Mouse (Mus musculus) liver, adult (tissue): ENCODE measurements around the gene Snhg11.
A peak's percentile ranks its signal among the peaks of the same experiment; 100 is the strongest.

Experiments used
- GATA4 ChIP-seq: IDR thresholded peaks from 2 replicates; pipeline ENCODE4 v1.6.1; 2014; ENCODE audit warnings: mild to moderate bottlenecking, low read length; ENCODE audit not compliant: insufficient replicate concordance

Gene Snhg11

DNA sequence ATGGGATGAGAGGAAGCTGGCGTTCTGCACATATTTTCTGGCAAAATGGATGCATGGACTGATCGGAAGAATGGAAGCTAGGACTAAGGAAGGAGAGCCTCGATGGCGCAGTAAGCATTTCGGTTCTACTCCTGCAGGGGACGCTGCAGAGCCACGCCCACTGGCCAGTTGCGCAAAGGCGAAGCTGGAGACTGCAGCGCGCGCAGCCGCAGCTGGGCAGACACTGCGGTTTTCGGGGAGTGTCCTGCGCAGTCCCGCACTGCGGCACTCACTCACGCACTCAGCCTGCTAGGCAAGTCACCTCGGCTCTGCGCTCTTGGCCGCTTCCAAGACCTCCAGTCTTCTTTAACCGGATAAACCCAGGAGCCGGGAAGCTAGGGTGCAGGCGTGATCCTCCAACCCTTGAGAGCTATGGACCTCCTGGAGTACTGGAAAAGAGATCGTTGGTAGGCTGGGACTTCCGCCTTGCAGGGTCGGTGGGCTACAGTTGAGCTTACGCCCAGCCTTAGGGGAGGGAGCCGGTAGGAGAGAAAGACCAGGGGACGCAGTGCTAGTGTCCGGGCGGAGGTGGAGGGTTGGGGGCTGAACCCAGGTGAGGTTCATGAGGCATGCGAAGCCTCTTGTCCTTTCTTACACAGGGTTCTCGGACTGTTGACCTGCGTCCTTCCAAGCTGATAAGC lies at the start of gene Snhg11:
TSS of gene Snhg11 (plus strand) at position 196 of the 680 bp plus-strand sequence.
- no peak for TF ChIP-seq GATA4

DNA sequence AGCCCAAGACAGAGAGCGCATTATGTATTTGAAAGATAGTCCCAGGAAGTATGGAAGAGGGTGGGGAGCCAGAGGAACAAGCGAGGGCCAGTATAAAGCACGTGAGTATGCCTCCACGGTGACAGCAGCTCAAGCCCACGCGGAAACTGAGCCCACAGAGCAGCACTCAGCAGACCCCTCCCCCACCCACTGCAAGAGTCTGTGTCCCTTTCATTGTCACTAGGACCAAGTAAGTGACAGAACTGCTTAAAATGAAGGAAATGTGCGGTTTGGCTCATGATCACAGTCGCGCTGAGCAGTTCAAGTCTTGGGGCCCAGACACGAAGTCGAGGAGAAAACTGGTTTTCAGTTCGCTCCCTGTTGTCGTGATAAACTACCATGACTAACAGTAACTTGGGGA lies 41.1 kb upstream of the Snhg11 start:
- no peak for TF ChIP-seq GATA4

DNA sequence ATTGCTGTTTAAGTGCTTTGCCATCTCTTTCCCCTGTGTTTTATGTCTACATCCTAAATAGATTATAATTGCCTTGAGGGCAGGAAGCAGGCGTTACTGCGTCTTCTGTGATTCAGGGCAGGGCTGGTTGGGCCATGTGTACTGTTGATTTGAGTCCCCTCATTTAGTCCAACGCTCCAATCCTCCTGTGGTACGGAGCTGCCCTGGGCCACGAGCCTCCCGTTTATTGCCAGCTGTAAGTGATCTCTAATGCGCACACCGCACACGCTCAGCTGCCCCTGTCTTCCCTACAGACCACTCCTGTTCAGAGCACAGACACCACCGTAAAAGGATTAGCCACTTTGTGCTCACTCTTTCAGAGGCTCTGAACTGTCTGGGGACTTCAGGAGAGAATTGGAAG lies 37.7 kb upstream of the Snhg11 start:
- TF ChIP-seq GATA4: no peak

DNA sequence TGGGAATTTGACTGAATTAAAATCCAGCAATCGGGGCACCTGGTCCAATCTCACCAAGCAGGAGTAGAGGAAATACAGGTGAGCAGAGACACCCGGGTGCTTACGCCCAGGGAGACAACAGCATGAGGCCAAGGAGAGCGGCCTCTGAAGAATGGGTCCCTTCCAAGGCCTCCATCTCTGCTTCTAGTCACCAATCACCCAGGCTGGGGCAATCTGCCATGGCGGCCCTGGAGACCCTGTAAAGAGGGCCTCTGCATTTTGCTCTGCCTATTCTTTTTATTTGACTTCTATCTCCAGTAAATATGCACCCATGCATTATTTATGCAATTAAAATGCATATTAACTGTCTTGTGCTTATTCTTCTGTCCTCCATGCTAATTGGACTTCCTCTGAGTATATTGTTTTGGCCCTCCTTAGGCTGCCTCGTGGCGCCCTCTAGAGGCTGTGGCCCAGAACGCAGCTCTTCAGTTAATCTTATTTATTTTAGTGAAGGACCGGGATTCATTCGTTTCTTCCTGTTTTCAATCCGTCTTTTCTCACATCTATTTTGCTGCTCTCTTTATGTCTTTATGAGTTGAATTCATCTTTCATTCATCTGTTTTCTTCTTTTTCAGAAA lies 35.4 kb upstream of the Snhg11 start:
- TF ChIP-seq GATA4: no peak

DNA sequence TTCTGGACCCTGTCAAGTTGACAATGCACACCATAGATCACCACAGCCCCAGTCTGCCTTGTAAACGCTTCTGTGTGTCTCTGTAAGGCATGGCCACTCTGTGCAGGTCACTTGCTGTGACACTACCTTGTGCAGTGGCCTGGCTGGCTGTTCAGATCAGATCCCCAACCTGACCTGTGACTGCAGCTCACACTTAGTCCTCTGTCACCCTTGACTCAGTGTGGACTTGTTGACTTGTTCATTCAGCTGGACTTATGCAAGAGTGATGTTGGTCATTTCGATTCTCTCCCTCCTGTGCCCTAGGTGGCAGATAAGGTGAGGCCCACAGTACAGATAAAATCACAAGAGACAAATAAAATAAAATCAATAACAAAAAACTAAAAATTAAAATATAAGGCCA lies 34.1 kb upstream of the Snhg11 start:
- TF ChIP-seq GATA4: peak; percentile 48; the same call in 1 of the 2 replicates

DNA sequence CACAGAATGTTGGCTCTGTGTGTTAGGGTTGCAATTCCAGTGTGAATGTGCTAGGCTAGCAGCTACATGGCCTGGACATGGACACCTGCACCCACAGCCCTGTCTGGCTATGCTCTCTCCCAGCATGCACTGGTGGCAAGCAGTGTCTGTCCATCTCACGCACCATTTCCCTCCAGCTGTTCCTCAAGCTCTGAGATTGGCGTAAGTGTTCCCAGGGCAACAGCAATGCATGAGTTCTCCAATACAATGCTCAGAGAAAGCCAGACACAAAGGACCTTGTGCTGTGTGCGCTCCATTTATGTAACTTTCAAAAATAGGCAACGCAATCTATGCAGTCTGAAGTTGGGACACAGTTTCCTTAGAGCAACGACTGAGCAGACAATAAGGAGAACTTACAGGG lies 31.9 kb upstream of the Snhg11 start:
- no peak for TF ChIP-seq GATA4

DNA sequence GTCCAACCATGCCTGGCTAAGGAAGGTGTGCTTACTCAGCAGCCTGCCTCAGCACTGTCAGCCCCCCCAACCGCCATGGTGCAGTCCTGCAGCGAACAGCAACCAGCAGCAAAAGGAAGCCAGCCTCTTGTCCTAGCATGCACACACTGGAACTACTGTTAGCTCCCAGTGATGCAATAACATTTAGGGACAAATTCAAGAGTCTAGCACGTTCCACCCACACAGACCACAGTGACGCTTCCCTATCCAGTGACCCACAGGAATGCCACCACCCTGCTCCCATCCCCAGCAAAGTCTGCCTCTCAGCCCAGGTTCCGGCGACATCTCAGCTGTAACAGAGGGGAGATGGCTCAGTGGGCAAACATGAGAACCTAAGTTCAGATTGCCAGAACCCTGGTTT lies 29.0 kb upstream of the Snhg11 start:
- no peak for TF ChIP-seq GATA4

DNA sequence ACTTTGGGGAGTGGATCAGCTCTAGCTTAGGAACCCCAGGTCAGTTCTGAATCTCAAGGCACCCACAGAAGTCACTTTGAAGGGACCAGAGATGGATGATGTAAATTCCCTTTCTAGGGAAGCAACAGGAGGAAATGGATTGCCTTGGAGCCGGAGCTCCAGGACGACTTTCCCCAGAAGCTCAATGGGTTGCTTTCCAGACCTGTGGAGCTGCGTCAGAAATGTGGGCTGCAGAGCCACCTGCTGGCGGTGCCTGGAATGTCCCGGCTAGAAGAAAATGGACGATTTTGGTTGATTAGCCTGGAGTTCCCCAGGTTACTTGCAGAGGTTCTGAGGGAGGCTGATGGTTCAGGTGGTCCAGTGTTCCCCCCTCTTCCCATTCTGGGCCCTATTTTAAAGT lies 27.6 kb upstream of the Snhg11 start:
- no peak for TF ChIP-seq GATA4

DNA sequence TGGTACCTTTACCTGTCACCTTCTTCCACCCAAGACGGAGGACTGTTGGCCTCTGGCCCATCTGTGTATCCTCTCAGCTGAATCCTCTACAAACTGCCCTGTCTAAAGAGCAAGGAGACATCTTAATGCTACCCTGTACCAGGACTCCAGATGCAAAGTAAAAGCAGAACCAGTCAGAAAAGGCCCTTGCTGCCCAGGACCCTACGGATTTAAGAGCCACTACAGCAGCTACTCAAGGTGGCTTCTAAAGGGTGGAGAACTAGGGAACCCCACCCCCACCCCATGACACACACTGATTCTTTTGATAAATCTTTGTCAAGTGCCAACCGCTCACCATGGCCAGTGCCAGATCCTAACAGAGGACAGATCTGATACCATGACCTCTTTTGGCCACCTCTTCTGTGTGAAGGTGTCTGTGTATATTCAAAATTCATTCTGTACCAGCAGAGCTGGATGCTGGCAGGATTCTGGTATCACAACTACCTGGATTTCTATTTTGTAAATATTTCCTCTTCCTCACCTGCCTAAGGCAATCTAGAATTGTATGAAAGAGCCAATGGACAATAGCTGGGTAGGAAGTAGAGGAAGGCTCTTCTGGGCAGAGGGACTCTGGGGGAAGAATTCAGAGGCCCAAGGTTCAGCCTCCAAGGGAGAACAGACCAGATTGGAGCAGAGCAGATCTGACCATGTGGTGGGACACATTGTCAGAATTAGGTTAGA lies 22.5 kb upstream of the Snhg11 start:
- no peak for TF ChIP-seq GATA4

DNA sequence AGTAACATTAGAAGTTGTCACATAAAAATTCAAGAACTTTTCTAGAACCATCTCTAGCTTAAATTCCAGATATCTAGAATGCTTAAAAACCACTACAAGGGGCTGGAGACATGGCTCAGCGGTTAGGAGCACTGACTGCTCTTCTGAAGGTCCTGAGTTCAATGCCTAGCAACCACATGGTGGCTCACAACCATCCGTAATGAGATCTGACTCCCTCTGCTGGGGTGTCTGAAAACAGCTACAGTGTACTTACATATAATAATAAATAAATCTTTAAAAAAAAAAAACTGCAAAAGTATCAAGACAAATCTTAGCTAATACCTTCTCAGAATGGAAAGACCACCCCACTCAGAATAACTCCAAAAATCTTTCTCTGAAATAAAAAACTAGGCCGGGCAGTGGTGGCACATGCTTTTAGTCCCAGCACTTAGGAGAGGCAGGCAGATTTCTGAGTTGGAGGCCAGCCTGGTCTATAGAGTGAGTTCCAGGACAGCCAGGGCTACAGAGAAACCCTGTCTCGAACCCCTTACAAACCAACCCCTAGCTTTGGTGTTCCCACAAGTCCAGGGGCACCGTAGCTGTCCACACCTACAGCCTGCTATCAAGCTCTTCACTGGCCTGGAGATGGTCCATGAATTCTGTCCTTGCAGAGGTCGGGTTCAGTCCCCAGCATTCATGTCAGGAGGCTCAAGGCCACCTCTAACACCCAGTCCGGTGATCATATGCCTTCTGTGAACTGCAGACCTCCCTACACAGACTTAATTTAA lies 20.9 kb upstream of the Snhg11 start:
- TF ChIP-seq GATA4: no peak

DNA sequence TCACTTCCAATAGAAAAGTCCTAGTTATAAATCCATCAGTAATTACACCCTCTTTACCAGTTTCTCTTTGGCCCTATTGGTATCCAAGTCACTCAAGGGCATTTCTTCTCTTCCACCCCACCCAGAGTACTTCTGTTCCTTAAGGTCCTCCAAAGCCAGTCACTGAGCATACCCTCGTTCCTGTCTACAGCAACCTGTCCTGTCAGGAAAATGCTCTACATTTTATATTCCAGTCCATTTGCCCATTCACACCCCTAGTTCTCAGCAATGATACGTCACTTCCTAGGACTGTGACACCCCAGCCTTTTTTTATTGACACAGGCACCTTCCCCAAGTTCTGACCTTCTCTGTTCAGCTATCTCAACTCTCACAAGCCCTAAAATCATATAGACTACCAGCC lies 20.2 kb upstream of the Snhg11 start:
- no peak for TF ChIP-seq GATA4

DNA sequence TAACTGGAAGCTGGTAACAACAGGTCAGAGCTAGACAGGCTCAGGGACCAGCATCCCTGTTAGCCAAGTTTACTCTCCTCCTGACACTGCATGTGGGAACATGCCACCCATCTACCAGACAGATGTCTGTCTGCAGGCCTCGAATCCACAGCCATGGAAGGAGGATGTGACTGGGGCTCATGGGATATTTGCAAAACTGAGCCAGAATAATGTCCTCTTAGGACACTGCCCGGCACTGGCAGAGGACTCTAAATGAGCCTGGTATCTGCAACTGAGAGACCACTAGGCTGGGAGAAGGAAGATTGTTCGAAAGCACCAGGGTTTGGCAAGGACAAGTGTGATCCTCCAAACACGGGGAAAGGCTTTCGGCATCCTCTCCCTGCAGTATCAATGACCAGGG lies 19.3 kb upstream of the Snhg11 start:
- TF ChIP-seq GATA4: no peak

DNA sequence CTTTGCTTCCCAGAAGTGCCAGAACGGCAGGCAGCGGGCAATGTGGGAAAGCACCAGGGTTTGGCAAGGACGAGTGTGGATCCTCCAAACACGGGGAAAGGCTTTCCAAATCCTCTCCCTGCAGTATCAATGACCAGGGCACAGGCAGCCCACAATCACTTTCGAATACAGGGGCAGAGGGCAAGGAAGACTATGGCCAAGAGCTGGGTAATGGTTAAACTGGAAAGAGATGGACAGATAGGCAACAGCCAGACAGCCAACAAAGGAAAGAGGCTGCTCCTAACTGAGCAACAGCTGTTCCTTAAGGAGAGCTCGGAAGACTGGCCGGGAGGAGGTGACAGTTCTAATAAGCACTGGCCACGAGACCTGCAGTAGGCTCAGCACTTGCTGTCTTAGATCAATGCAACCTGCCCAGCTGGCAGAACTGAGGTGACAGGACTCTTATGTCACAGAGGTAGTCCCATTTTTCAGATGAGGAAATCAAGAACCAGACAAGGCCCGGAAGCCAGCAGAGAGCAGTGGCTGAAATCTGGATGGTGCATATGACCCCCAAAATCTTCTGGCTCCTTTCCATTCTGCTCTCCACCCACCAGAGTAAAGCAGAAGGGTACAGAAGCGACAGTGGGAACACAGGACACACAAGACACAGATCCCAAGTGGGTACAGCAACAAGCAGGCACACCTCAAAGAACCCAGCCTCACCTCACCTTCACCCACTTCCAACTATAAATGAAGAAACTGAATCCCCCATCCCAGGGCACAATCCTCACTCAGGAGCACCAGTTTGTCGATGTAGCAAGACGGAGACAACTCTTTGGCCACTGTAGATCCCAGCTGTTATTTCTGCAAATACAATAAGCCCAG lies 15.4 kb upstream of the Snhg11 start:
- peak; percentile 80; the same call in 1 of the 2 replicates for TF ChIP-seq GATA4

DNA sequence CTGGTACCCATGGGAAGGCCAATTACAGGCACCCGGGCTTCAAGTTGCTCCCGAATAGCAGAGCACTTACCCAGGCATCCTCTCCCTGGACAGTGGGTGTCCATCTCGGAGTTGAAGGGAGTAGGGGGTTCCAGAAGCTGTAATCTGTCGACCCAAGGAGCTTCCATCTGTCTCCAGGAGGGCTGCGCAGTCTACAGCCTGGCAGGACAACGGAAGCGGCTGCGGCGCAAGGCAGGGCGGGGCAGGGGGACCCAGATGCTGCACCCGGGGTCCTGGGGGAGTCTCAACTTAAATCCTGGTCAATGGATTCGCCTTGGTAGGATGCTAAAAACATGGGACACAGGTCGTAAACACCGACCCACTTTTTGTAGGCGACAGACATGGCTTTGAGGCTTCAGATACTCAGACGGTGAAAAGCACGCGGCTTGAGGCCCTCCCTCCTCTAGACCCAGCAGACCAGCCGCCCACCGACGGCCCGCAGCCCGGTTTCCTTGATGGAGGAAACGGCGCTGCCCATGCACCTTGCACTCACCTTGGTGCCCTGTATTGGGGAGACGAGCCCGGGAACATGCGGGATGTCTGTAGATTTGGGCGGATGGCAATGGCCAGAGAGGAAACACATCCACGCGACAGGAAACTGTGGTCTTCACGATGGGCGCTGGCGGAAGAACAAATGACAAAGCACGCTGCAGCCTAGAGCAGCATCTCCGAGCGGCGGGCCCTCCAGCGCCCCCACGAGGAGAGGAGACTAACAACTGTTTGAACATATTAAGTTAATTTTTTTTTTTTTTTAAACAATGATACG lies 14.4 kb upstream of the Snhg11 start:
- no peak; the same call in 1 of the 2 replicates for TF ChIP-seq GATA4
